Mouse (Mus musculus) lung, embryonic 15.5 days (tissue): ENCODE measurements at regions not wholly inside any gene's neighbourhood (a gene's known extent, or its start where the extent isn't known, plus 50 kb on each side); places are given as distances from the start of the nearest gene placed in this dataset.

Experiments
- ATAC-seq: fragments of 200-750 bp; cut with Nextera tagmentation; 2 replicates; pipeline ENCODE4 v1.8.0; 2017; ENCODE audit warnings: moderate number of reproducible peaks, borderline replicate concordance; ENCODE audit not compliant: low FRiP score, low TSS enrichment; ENCODE audit errors: extremely low read depth
- H3K27ac ChIP-seq: fragments of 300-500 bp; sonication (generic); 2 replicates; pipeline ENCODE4 v1.5.1; 2015; ENCODE audit warnings: moderate library complexity, mild to moderate bottlenecking, inconsistent platforms
- H3K27me3 ChIP-seq: fragments of 300-500 bp; sonication (generic); 2 replicates; pipeline ENCODE4 v1.6.1; 2015; ENCODE audit warnings: inconsistent platforms
- H3K36me3 ChIP-seq: fragments of 300-500 bp; sonication (generic); 2 replicates; pipeline ENCODE4 v1.6.1; 2015; ENCODE audit warnings: inconsistent platforms
- H3K4me1 ChIP-seq: fragments of 300-500 bp; sonication (generic); 2 replicates; pipeline ENCODE4 v1.6.1; 2015; ENCODE audit warnings: inconsistent platforms
- H3K4me2 ChIP-seq: fragments of 300-500 bp; sonication (generic); 2 replicates; pipeline ENCODE4 v1.6.1; 2015; ENCODE audit warnings: inconsistent platforms, mild to moderate bottlenecking, moderate library complexity
- H3K4me3 ChIP-seq: fragments of 300-500 bp; sonication (generic); 2 replicates; pipeline ENCODE4 v1.5.1; 2015; ENCODE audit warnings: mild to moderate bottlenecking, inconsistent platforms
- H3K9ac ChIP-seq: fragments of 300-500 bp; sonication (generic); 2 replicates; pipeline ENCODE4 v1.6.1; 2015; ENCODE audit warnings: inconsistent platforms
- H3K9me3 ChIP-seq: fragments of 300-500 bp; sonication (generic); 2 replicates; pipeline ENCODE4 v1.6.1; 2016; ENCODE audit warnings: inconsistent platforms
- WGBS: fragments of 180-500 bp; shearing (Covaris S2); methylation state at CpG from one replicate; pipeline ENCODE4 v1.1.7; 2015; 5-methylcytosine and 5-hydroxymethylcytosine counted together

DNA sequence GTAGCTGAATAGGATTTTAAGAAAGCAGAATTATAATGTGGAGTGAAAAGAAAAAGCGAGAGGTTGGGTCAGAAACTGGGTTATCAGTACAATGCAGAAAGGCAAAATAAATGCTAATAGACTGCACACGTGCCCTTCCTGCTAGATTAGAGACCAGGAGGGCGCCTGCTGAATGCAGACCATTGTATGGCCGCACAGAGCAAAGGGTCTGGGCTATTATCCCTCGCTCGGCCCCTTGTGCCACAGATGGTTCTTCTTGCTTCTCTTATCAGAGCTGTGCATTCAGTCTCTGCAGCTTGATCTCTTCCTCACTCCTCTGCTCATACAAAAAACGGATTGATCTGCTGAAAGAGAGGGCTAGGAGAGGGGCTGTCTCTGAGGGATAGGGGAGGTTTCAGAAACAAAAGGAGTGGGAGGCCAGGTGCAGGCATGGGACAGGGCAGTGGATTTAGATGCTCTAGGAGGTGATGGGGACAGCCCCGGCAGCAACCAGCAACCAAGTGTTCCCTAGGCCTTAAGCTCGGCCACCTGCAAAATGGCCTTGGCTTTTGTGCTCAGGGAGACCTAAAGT, 225.7 kb upstream of the Klhl29 start:
- Histone ChIP-seq H3K4me3 (no peak overlapping the region), H3K27me3 (no peaks in the 10 kb centered on the region), H3K4me1 (no peaks in the 10 kb centered on the region), H3K9ac (no peak overlapping the region), H3K36me3 (no peaks in the 10 kb centered on the region), H3K9me3 (no peaks in the 10 kb centered on the region), H3K27ac (no peak overlapping the region), H3K4me2 (no peak overlapping the region)
- 71% methylated on average over 9 of the region's 9 CpGs for WGBS
- no peak for ATAC-seq

DNA sequence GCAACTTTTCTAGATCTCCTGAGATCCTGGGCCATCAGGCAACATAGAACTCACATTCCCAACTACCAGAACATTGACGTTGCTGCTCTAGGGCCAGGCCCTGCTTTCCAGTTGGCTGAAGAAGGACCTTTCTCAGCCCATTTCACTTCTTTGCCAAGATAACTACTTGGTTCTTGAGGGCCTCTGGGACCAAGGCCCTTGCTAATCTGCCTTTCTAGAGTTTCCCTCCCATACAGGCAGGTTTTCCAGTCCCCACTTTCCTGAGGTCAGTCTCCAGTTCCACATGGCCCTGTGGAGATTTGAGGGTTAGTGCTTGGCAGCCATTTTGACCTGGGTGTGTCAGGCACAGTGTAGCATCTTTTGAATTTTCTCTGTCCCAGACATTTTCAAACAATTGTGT, 223.9 kb upstream of the Klhl29 start:
- Histone ChIP-seq H3K27ac (no peak overlapping the region), H3K36me3 (no peaks in the 10 kb centered on the region), H3K9ac (no peak overlapping the region), H3K4me2 (no peak overlapping the region), H3K4me1 (no peaks in the 10 kb centered on the region), H3K4me3 (no peak overlapping the region), H3K27me3 (no peaks in the 10 kb centered on the region), H3K9me3 (no peaks in the 10 kb centered on the region)
- ATAC-seq: no peak
- 80% methylated on average over 1 of the region's 1 CpGs for WGBS

DNA sequence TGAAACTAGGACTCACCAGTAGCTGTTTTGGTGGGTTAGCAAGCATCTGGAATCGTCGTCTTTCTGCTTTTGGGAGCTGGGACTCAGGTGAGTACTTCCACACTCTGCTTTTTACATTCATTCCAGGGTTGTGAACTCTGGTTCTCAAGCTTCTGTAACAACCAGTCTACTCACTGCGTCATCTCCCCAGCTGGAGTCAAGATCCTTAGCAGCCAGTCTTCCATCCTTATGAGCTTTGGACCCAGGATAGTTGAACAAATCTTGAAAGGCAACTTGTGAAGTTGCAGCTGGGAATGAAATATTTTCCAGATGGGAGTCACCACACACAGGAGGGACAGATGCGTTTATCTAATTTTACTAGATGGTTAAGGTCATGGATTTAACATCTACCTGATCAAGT, 223.5 kb upstream of the Klhl29 start:
- 92% methylated on average over 4 of the region's 4 CpGs for WGBS
- ATAC-seq: no peak
- Histone ChIP-seq H3K9me3 (no peaks in the 10 kb centered on the region), H3K4me3 (no peak overlapping the region), H3K4me2 (no peak overlapping the region), H3K27me3 (no peaks in the 10 kb centered on the region), H3K36me3 (no peaks in the 10 kb centered on the region), H3K9ac (no peak overlapping the region), H3K27ac (no peak overlapping the region), H3K4me1 (no peaks in the 10 kb centered on the region)

DNA sequence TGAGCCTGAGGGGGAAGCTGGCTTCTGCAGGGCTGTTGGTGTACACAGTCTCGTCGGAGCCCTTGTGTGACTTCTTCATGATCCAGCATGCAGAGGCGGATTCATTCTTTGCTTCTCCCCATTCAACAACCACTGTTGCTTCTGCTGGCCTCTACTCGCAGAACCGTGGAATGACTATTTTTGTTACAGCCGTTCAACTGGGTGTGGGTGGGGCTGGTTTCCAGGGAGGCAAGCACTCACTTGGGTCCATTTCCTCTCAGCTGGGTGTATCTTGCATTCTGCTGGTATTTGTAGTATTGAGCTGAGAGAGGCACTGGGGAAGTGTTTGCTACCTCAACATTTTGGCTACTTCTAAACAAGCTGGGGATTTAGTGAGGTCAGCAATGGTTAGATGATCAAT, 197.3 kb upstream of the Klhl29 start:
- no peak overlapping the region for H3K4me3 ChIP-seq
- ATAC-seq: no peak
- H3K27ac ChIP-seq: no peak overlapping the region
- H3K27me3 ChIP-seq: no peaks in the 10 kb centered on the region
- WGBS: 65% methylated on average over 6 of the region's 6 CpGs
- no peak overlapping the region for H3K4me2 ChIP-seq
- no peak overlapping the region for H3K9ac ChIP-seq
- H3K36me3 ChIP-seq: no peaks in the 10 kb centered on the region
- no peaks in the 10 kb centered on the region for H3K4me1 ChIP-seq
- H3K9me3 ChIP-seq: no peaks in the 10 kb centered on the region

DNA sequence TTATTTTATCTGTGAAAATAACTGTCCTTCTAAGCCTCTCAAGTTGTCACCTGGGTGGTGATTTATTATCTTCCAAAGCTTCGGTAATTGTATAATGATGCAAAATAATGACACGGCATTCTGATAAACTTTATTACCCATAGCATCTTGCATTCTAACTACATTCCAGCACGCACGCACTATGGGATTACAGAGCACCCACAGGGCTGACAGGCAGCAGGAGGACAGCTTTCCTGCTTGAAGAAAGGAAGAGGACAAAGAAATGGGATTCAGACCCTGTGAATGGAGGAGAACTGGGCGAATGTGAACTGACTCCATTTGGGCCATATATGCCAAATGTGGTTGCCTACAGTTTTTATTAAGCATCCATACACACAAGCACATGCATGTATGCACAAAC, 193.5 kb upstream of the Klhl29 start:
- Histone ChIP-seq H3K4me3 (no peak overlapping the region), H3K9ac (no peak overlapping the region), H3K27me3 (no peaks in the 10 kb centered on the region), H3K36me3 (no peaks in the 10 kb centered on the region), H3K27ac (no peak overlapping the region), H3K9me3 (no peaks in the 10 kb centered on the region), H3K4me2 (no peak overlapping the region), H3K4me1 (no peaks in the 10 kb centered on the region)
- WGBS: 80% methylated on average over 5 of the region's 5 CpGs
- ATAC-seq: no peak

DNA sequence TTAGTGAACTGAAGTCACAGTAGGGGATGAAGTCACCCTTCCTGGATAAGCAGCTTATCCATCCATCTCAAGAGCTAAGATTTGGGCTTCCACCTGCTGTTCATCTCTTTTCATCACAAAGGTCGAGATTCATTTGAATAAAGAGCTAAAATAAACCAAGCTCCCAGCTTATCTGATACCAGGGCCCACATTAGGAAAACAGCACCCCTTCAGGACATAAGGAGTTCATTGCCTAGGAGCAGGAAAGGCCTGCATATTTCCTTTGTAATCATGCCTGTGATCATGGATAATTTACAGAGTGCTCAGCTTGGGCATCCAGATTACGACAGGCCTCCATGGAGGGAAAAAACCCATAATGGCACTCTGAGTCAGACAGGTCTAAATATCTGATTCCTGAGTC, 190.7 kb upstream of the Klhl29 start:
- 17% methylated on average over 2 of the region's 2 CpGs for WGBS
- Histone ChIP-seq H3K9me3 (no peaks in the 10 kb centered on the region), H3K9ac (no peak overlapping the region), H3K27ac (no peak overlapping the region), H3K4me1 (no peaks in the 10 kb centered on the region), H3K4me3 (no peak overlapping the region), H3K4me2 (no peak overlapping the region), H3K27me3 (no peaks in the 10 kb centered on the region), H3K36me3 (no peaks in the 10 kb centered on the region)
- no peak for ATAC-seq

DNA sequence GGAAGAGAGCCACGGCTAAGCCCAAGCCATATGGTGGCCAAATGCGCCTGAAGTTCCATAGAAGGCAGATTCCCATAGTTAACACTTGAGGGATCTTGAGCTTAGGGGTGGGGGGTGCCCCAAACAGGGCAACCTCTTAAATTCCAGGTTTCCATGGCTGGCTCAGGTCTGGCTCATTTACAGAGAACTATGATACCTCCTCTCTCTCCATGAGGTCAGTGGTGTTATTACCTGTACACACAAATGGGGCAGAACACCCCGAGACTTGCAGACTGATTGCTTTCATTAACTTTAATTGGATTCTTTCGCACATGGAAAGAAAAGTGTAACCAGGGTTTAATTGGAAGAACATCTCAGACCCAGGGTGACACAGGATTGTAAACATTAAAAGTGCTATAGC, 177.1 kb upstream of the Klhl29 start:
- Histone ChIP-seq H3K9me3 (no peaks in the 10 kb centered on the region), H3K4me3 (no peak overlapping the region), H3K27me3 (no peaks in the 10 kb centered on the region), H3K9ac (no peak overlapping the region), H3K36me3 (no peaks in the 10 kb centered on the region), H3K4me2 (no peak overlapping the region), H3K4me1 (no peaks in the 10 kb centered on the region), H3K27ac (no peak overlapping the region)
- no peak for ATAC-seq
- 53% methylated on average over 4 of the region's 4 CpGs for WGBS

DNA sequence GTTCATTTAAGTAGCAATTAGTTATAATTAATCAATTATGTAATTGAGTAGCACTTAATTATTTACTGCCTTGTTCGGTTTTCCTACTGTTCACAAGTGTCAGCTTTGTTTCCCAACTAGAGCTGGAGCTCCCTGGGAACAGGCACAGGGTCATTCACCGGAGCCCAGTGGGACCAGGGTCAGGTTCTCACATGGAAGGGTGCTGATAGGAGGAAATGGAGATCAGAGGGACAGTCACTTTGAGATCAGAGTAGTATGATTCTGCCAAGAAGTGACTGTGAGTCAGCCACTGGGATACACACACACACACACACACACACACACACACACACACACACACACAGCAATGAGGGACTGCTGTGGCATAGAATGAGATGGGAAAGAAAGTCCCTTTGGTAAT, 176.4 kb upstream of the Klhl29 start:
- H3K9me3 ChIP-seq: no peaks in the 10 kb centered on the region
- no peaks in the 10 kb centered on the region for H3K4me1 ChIP-seq
- 37% methylated on average over 2 of the region's 2 CpGs for WGBS
- H3K4me3 ChIP-seq: no peak overlapping the region
- H3K9ac ChIP-seq: no peak overlapping the region
- no peaks in the 10 kb centered on the region for H3K27me3 ChIP-seq
- H3K36me3 ChIP-seq: no peaks in the 10 kb centered on the region
- H3K4me2 ChIP-seq: no peak overlapping the region
- no peak for ATAC-seq
- H3K27ac ChIP-seq: no peak overlapping the region

DNA sequence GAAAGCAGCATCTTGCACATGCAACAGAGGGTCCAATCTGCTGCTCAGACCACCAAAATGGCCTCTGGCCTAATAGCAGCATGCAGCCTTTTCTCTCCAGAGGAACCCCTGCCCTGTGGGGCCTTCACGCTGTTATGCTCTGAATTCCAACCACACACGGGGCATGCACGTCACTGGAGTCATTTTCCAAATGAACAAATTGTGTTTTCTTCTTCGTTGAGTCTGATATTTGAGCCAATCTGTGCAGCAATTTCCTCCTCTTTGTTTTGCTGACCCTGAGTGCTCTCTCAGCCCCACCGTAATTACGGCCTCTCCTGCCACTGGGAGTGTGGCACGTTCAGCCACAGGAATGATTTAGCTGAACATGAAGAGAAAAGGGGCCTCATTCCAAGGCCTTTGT, 174.3 kb upstream of the Klhl29 start:
- Histone ChIP-seq H3K27ac (no peak overlapping the region), H3K4me1 (no peaks in the 10 kb centered on the region), H3K4me3 (no peak overlapping the region), H3K4me2 (no peak overlapping the region), H3K9me3 (no peaks in the 10 kb centered on the region), H3K36me3 (no peaks in the 10 kb centered on the region), H3K9ac (no peak overlapping the region), H3K27me3 (no peaks in the 10 kb centered on the region)
- no peak for ATAC-seq
- WGBS: 60% methylated on average over 7 of the region's 7 CpGs

DNA sequence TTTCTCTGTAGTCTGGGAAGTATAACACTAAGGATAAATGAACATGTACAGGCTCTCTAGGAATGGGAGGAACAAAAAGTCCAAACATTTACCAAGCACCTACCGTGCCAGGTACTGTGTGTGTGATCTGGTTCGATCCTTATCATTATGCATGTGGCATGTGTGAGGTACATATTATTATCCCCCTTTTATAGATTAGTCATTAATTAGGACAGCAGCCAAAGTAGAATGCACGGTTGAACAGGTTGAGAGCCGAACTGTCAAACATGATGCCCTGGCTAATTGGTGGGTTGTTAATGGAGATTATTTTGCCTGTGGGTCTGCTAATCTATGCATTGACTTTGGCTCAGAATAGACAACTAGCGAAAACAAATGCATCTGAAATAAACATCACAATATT, 172.2 kb upstream of the Klhl29 start:
- Histone ChIP-seq H3K4me1 (no peaks in the 10 kb centered on the region), H3K27ac (no peak overlapping the region), H3K36me3 (no peaks in the 10 kb centered on the region), H3K4me2 (no peak overlapping the region), H3K27me3 (no peaks in the 10 kb centered on the region), H3K4me3 (no peak overlapping the region), H3K9ac (no peak overlapping the region), H3K9me3 (no peaks in the 10 kb centered on the region)
- no peak for ATAC-seq
- WGBS: 74% methylated on average over 5 of the region's 5 CpGs

DNA sequence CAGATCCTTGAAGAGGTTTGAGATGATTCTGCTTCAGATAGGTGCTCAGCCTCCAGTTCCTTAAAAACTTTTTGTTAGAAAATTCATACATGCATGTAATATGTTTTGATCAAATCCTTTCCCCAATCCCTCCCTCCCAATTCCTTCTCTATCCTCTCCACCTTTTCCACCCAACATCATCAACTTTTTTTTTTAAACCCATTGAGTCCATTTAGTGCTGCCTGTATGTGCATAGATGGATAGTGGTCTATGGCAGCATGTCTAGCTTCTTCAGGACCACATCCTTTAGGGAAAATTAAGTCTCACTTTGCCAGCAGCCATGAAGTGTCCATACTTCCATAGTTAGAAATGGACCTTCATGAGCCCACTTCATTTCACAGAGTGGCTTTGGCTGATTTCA, 167.2 kb upstream of the Klhl29 start:
- H3K9me3 ChIP-seq: no peaks in the 10 kb centered on the region
- no peak overlapping the region for H3K4me3 ChIP-seq
- no peaks in the 10 kb centered on the region for H3K4me1 ChIP-seq
- H3K36me3 ChIP-seq: no peaks in the 10 kb centered on the region
- ATAC-seq: no peak
- no peak overlapping the region for H3K9ac ChIP-seq
- no peak overlapping the region for H3K4me2 ChIP-seq
- no peaks in the 10 kb centered on the region for H3K27me3 ChIP-seq
- no peak overlapping the region for H3K27ac ChIP-seq

DNA sequence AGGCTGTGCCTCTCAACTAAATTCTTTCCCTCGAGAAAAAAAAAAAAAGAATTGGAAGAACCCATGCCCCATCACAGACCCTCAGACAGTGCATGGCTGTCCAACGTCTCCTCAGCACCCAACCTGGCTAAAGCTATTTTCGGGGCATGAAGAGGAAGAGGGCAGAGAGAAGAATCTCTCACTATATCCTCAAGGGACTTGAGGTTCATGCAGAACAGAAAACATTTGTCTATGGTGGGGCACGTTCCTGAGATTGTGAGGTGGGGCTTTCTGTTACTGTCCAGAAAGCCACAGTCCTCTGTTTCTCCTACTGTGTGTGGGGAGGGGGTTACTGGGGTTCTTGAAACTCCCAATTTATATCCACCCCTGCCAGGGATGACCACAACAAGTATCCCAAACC, 120.8 kb upstream of the Klhl29 start:
- Histone ChIP-seq H3K4me1 (peaks cover 12% of the 10 kb centered on the region), H3K9me3 (no peaks in the 10 kb centered on the region), H3K27ac (no peak overlapping the region), H3K27me3 (no peaks in the 10 kb centered on the region), H3K36me3 (no peaks in the 10 kb centered on the region), H3K9ac (no peak overlapping the region), H3K4me3 (no peak overlapping the region), H3K4me2 (no peak overlapping the region)
- WGBS: 84% methylated on average over 4 of the region's 4 CpGs
- no peak for ATAC-seq
